Mouse (Mus musculus): ENCODE results near the gene Wdr41. TPM values are rescaled to one million over a fixed set of nuclear protein-coding genes. Genes with fewer than 3 reads are reported as not detected.

The Wdr41 gene
- polyA plus RNA-seq, 1 experiment from 2014 or later: 12.1 TPM

Other genes with a start within 250 kb of the Wdr41 start
- 183 and 200 TPM in 2 replicates for gene Tbca, start 187.4 kb upstream of the Wdr41 start, polyA plus RNA-seq (2014; fragmentation: Nextera tagmentation; extraction: Ambion mirVana)
- not detected in 2 replicates for gene Otp, start 100.7 kb upstream of the Wdr41 start, polyA plus RNA-seq (2014; fragmentation: Nextera tagmentation; extraction: Ambion mirVana)

All from liver, embryonic 11.5 days (tissue).